Mouse (Mus musculus) splenic B cell, adult 2 months (primary cell): ENCODE data around the gene Tmsb4x.

Experiments used
- DNase-seq: peaks from one replicate; pipeline ENCODE4 v3.0.0-alpha.2; 2011; ENCODE audit warnings: low read depth, low spot score
- H3K27me3 ChIP-seq: 2 replicates; pipeline ENCODE4 v1.6.1; 2012; ENCODE audit warnings: mild to moderate bottlenecking, low read length, moderate library complexity, mixed read lengths; ENCODE audit not compliant: control insufficient read depth, poor library complexity, insufficient read depth, severe bottlenecking
- H3K36me3 ChIP-seq: 2 replicates; pipeline ENCODE4 v1.6.1; 2012; ENCODE audit warnings: mild to moderate bottlenecking, low read length, moderate library complexity, mixed read lengths; ENCODE audit not compliant: control insufficient read depth, poor library complexity, insufficient read depth, severe bottlenecking

Gene Tmsb4x

GRCm38 (mm10) chrX:167208978-167209754 is at the start of gene Tmsb4x:
Gene Tmsb4x (minus strand): TSS chrX:167209315.
- Histone ChIP-seq H3K27me3 (no peaks in the 10 kb centered on the region), H3K36me3 (peaks cover 13% of the 10 kb centered on the region; the same call in 1 of the 2 replicates)
- peak; percentile 93 for DNase-seq

- DNase-seq, result no peak
- H3K27me3 ChIP-seq, result no peaks in the 10 kb centered on the region
- H3K36me3 ChIP-seq, result no peaks in the 10 kb centered on the region
Measured at GRCm38 (mm10) chrX:167241736-167242135, 32.6 kb upstream of the Tmsb4x start.

GRCm38 (mm10) chrX:167239293-167239921 is 30.3 kb upstream of the Tmsb4x start:
- Histone ChIP-seq H3K27me3 (no peaks in the 10 kb centered on the region), H3K36me3 (no peaks in the 10 kb centered on the region)
- DNase-seq, result no peak

- Histone ChIP-seq H3K27me3 (no peaks in the 10 kb centered on the region), H3K36me3 (no peaks in the 10 kb centered on the region)
- DNase-seq, result peak; percentile 85
Measured at GRCm38 (mm10) chrX:167233104-167233687, 24.1 kb upstream of the Tmsb4x start.

GRCm38 (mm10) chrX:167231150-167231549 is 22.0 kb upstream of the Tmsb4x start:
- DNase-seq, result peak; percentile 86
- Histone ChIP-seq H3K36me3 (no peaks in the 10 kb centered on the region), H3K27me3 (no peaks in the 10 kb centered on the region)

GRCm38 (mm10) chrX:167229819-167230218 is 20.7 kb upstream of the Tmsb4x start:
- peak; percentile 4 for DNase-seq
- H3K27me3 ChIP-seq, result no peaks in the 10 kb centered on the region
- H3K36me3 ChIP-seq, result no peaks in the 10 kb centered on the region

- peak; percentile 86 for DNase-seq
- H3K27me3 ChIP-seq, result no peaks in the 10 kb centered on the region
- no peaks in the 10 kb centered on the region for H3K36me3 ChIP-seq
Measured at GRCm38 (mm10) chrX:167229206-167229605, 20.1 kb upstream of the Tmsb4x start.

GRCm38 (mm10) chrX:167227756-167228155 is 18.6 kb upstream of the Tmsb4x start:
- no peaks in the 10 kb centered on the region for H3K27me3 ChIP-seq
- no peak for DNase-seq
- no peaks in the 10 kb centered on the region for H3K36me3 ChIP-seq

- DNase-seq, result peak; percentile 70
- Histone ChIP-seq H3K36me3 (no peaks in the 10 kb centered on the region), H3K27me3 (no peaks in the 10 kb centered on the region)
Measured at GRCm38 (mm10) chrX:167227138-167227537, 18.0 kb upstream of the Tmsb4x start.

GRCm38 (mm10) chrX:167226570-167226969 is 17.5 kb upstream of the Tmsb4x start:
- Histone ChIP-seq H3K36me3 (no peaks in the 10 kb centered on the region), H3K27me3 (no peaks in the 10 kb centered on the region)
- DNase-seq, result peak; percentile 66

- peaks cover 3% of the 10 kb centered on the region; the same call in 1 of the 2 replicates for H3K36me3 ChIP-seq
- DNase-seq, result no peak
- no peaks in the 10 kb centered on the region for H3K27me3 ChIP-seq
Measured at GRCm38 (mm10) chrX:167212707-167213106, 3.6 kb upstream of the Tmsb4x start.

- H3K36me3 ChIP-seq, result peaks cover 9% of the 10 kb centered on the region; the same call in 1 of the 2 replicates
- no peaks in the 10 kb centered on the region for H3K27me3 ChIP-seq
- no peak for DNase-seq
Measured at GRCm38 (mm10) chrX:167211871-167212555, 2.9 kb upstream of the Tmsb4x start.

- Histone ChIP-seq H3K36me3 (peaks cover 13% of the 10 kb centered on the region; the same call in 1 of the 2 replicates), H3K27me3 (no peaks in the 10 kb centered on the region)
- DNase-seq, result peak; percentile 67
Measured at GRCm38 (mm10) chrX:167210319-167210728, 1.2 kb upstream of the Tmsb4x start.

- no peaks in the 10 kb centered on the region for H3K27me3 ChIP-seq
- H3K36me3 ChIP-seq, result peaks cover 13% of the 10 kb centered on the region; the same call in 1 of the 2 replicates
- DNase-seq, result no peak
Measured at GRCm38 (mm10) chrX:167209828-167210227, 713 bp upstream of the Tmsb4x start.

GRCm38 (mm10) chrX:167208506-167208820 is 652 bp downstream of the Tmsb4x start:
- no peaks in the 10 kb centered on the region for H3K27me3 ChIP-seq
- peak; percentile 56 for DNase-seq
- H3K36me3 ChIP-seq, result peaks cover 13% of the 10 kb centered on the region; the same call in 1 of the 2 replicates
